1 mouse cellular context compared by ENCODE assay signal in the genomic region with DNA sequence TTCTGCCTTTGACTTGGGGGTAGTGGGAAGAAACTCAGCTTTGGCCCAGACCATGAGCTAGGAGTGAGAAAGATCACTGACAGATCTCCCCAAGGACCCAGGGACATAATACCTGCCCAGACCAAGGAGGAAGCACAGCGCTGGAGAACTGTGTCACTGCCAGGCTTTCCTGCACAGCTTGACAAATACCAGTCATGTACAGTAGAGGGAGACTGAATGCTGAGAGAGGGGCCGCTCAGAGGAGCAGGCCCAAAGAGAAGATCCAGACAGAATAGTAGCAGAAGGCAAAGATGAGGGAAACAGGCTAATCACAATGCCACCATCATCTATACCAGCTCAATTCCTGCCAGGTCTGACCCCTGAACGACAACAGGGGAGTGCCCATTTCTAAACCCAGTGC.
TF ChIP-seq lines count a peak whose summit lies in the region.

No protein-coding gene starts in this region.

TF ChIP-seq in CH12.LX, 34 proteins besides CTCF, POLR2A, EP300 and RAD21 (continued from another document):
- TF ChIP-seq GABPA (IDR thresholded peaks at IDR 0.05; ENCODE audit: insufficient replicate concordance, low read depth, low read length), result no peak
